Mouse (Mus musculus): Measurements from ENCODE around the gene Supt5. TPM values are rescaled to one million over a fixed set of nuclear protein-coding genes. Genes with fewer than 3 reads are reported as not detected.
A peak's percentile ranks its signal among the peaks of the same experiment; 100 is the strongest.

Gene Supt5
- polyA plus RNA-seq, 1 experiment = 86.8 TPM

- no peak for DNase-seq
- H3K27me3 ChIP-seq (replicated peaks; ENCODE audit: control insufficient read depth, insufficient read depth, low read length) = no peaks in the 10 kb centered on the region
- no peak for TF ChIP-seq CTCF (conservative IDR thresholded peaks at IDR 0.05; ENCODE audit: insufficient read depth, insufficient read length, low read depth, low read length)
- no peak for TF ChIP-seq POLR2A (IDR thresholded peaks at IDR 0.05; ENCODE audit: low read depth, low read length)
- no peaks in the 10 kb centered on the region for H3K36me3 ChIP-seq (ENCODE audit: control insufficient read depth, insufficient read depth, low read length)
- peak overlapping the region; percentile 89 for H3K27ac ChIP-seq (ENCODE audit: insufficient read depth, low read depth, low read length)
- no peak overlapping the region for H3K4me3 ChIP-seq (ENCODE audit: insufficient read depth, low read depth, low read length)
- WGBS = 68% methylated on average over 4 of the region's 4 CpGs
- peaks cover 30% of the 10 kb centered on the region for H3K4me1 ChIP-seq (ENCODE audit: control insufficient read depth, insufficient read depth, low read length)
Measured at GRCm38 (mm10) chr7:28383606-28384005, 45.1 kb upstream of the Supt5 start.

GRCm38 (mm10) chr7:28382981-28383396, 44.4 kb upstream of the Supt5 start:
- TF ChIP-seq CTCF (conservative IDR thresholded peaks at IDR 0.05; ENCODE audit: insufficient read depth, insufficient read length, low read depth, low read length) (no peak), POLR2A (IDR thresholded peaks at IDR 0.05; ENCODE audit: low read depth, low read length) (peak; percentile 34)
- WGBS = 24% methylated on average over 11 of the region's 11 CpGs
- H3K27me3 ChIP-seq (replicated peaks; ENCODE audit: control insufficient read depth, insufficient read depth, low read length) = no peaks in the 10 kb centered on the region
- H3K4me1 ChIP-seq (ENCODE audit: control insufficient read depth, insufficient read depth, low read length) = peaks cover 30% of the 10 kb centered on the region
- DNase-seq = peak; percentile 80
- H3K4me3 ChIP-seq (ENCODE audit: insufficient read depth, low read depth, low read length) = no peak overlapping the region
- no peaks in the 10 kb centered on the region; the same call in 1 of the 2 replicates for H3K36me3 ChIP-seq (ENCODE audit: control insufficient read depth, insufficient read depth, low read length)
- peak overlapping the region; percentile 89 for H3K27ac ChIP-seq (ENCODE audit: insufficient read depth, low read depth, low read length)

GRCm38 (mm10) chr7:28382347-28382951, 43.9 kb upstream of the Supt5 start:
- H3K36me3 ChIP-seq (ENCODE audit: control insufficient read depth, insufficient read depth, low read length) = peaks cover 5% of the 10 kb centered on the region
- H3K27me3 ChIP-seq (replicated peaks; ENCODE audit: control insufficient read depth, insufficient read depth, low read length) = no peaks in the 10 kb centered on the region
- H3K4me3 ChIP-seq (ENCODE audit: insufficient read depth, low read depth, low read length) = peak overlapping the region; percentile 3; the same call in 1 of the 2 replicates
- H3K4me1 ChIP-seq (ENCODE audit: control insufficient read depth, insufficient read depth, low read length) = peaks cover 30% of the 10 kb centered on the region
- H3K27ac ChIP-seq (ENCODE audit: insufficient read depth, low read depth, low read length) = peak overlapping the region; percentile 89
- WGBS = 15% methylated on average over 10 of the region's 12 CpGs
- DNase-seq = no peak
- TF ChIP-seq CTCF (conservative IDR thresholded peaks at IDR 0.05; ENCODE audit: insufficient read depth, insufficient read length, low read depth, low read length) (no peak), POLR2A (IDR thresholded peaks at IDR 0.05; ENCODE audit: low read depth, low read length) (no peak)

GRCm38 (mm10) chr7:28381938-28382337, 43.4 kb upstream of the Supt5 start:
- TF ChIP-seq CTCF (conservative IDR thresholded peaks at IDR 0.05; ENCODE audit: insufficient read depth, insufficient read length, low read depth, low read length) (no peak), POLR2A (IDR thresholded peaks at IDR 0.05; ENCODE audit: low read depth, low read length) (no peak)
- H3K4me1 ChIP-seq (ENCODE audit: control insufficient read depth, insufficient read depth, low read length) = peaks cover 33% of the 10 kb centered on the region
- peak; percentile 95 for DNase-seq
- H3K4me3 ChIP-seq (ENCODE audit: insufficient read depth, low read depth, low read length) = peak overlapping the region; percentile 43
- 1% methylated on average over 20 of the region's 20 CpGs for WGBS
- H3K36me3 ChIP-seq (ENCODE audit: control insufficient read depth, insufficient read depth, low read length) = peaks cover 8% of the 10 kb centered on the region
- H3K27me3 ChIP-seq (replicated peaks; ENCODE audit: control insufficient read depth, insufficient read depth, low read length) = no peaks in the 10 kb centered on the region
- H3K27ac ChIP-seq (ENCODE audit: insufficient read depth, low read depth, low read length) = peak overlapping the region; percentile 99

GRCm38 (mm10) chr7:28381017-28381790, 42.7 kb upstream of the Supt5 start:
- WGBS = 9% methylated on average over 30 of the region's 30 CpGs
- peaks cover 30% of the 10 kb centered on the region for H3K4me1 ChIP-seq (ENCODE audit: control insufficient read depth, insufficient read depth, low read length)

GRCm38 (mm10) chr7:28380237-28381016, 41.9 kb upstream of the Supt5 start, which contains the start of gene Zfp36:
Zfp36 (minus strand) TSS chr7:28380253.
- Histone ChIP-seq H3K4me3 (ENCODE audit: insufficient read depth, low read depth, low read length) (peak within 1 kb of the TSS; percentile 85), H3K36me3 (ENCODE audit: control insufficient read depth, insufficient read depth, low read length) (peaks cover 8% of the 10 kb centered on the region), H3K27me3 (replicated peaks; ENCODE audit: control insufficient read depth, insufficient read depth, low read length) (no peaks in the 10 kb centered on the region), H3K27ac (ENCODE audit: insufficient read depth, low read depth, low read length) (peak within 1 kb of the TSS; percentile 99), H3K4me1 (ENCODE audit: control insufficient read depth, insufficient read depth, low read length) (peaks cover 31% of the 10 kb centered on the region)
- no peak for DNase-seq
- WGBS = 48% methylated on average over 17 of the region's 17 CpGs
- no peak for TF ChIP-seq POLR2A (IDR thresholded peaks at IDR 0.05; ENCODE audit: low read depth, low read length)
- TF ChIP-seq CTCF (conservative IDR thresholded peaks at IDR 0.05; ENCODE audit: insufficient read depth, insufficient read length, low read depth, low read length) = no peak

More at GRCm38 (mm10) chr7:28381017-28381790, 42.7 kb upstream of the Supt5 start:
- H3K27ac ChIP-seq (ENCODE audit: insufficient read depth, low read depth, low read length) = peak overlapping the region; percentile 99
- peak overlapping the region; percentile 43 for H3K4me3 ChIP-seq (ENCODE audit: insufficient read depth, low read depth, low read length)
- TF ChIP-seq CTCF (conservative IDR thresholded peaks at IDR 0.05; ENCODE audit: insufficient read depth, insufficient read length, low read depth, low read length) (no peak), POLR2A (IDR thresholded peaks at IDR 0.05; ENCODE audit: low read depth, low read length) (no peak)
- H3K27me3 ChIP-seq (replicated peaks; ENCODE audit: control insufficient read depth, insufficient read depth, low read length) = no peaks in the 10 kb centered on the region
- DNase-seq = peak; percentile 87
- peaks cover 8% of the 10 kb centered on the region for H3K36me3 ChIP-seq (ENCODE audit: control insufficient read depth, insufficient read depth, low read length)

Measured in kidney, adult 2 months (tissue).